Mouse (Mus musculus) neutrophil, adult 65 days (primary cell): ENCODE results near the gene Aadacl4. TPM values are rescaled to one million over a fixed set of nuclear protein-coding genes. Genes with fewer than 3 reads are reported as not detected.

Experiments
- total RNA-seq: library from RNA; stranded (reverse); gene quantifications from 2 replicates; pipeline ENCODE4 v1.2.4, GENCODE M21; 2023

Gene Aadacl4
- not detected in 2 replicates for total RNA-seq

GRCm38 (mm10) chr4:144613407-144613806 lies at the start of gene Aadacl4:
Aadacl4 (plus strand) TSS chr4:144613707.

GRCm38 (mm10) chr4:144565034-144565433 lies 48.5 kb upstream of the Aadacl4 start, which contains the start of gene Gm13124:
Gm13124 (minus strand) TSS chr4:144565134.

Other genes with a start within 250 kb of the Aadacl4 start
- not detected in 2 replicates for gene Pramef20, start 235.8 kb upstream of the Aadacl4 start, total RNA-seq
- not detected in 2 replicates for gene Pramef12, start 205.2 kb upstream of the Aadacl4 start, total RNA-seq
- not detected in 2 replicates for gene 1700012P22Rik, start 174.9 kb upstream of the Aadacl4 start, total RNA-seq
- not detected in 2 replicates for gene Gm9944, start 160.4 kb upstream of the Aadacl4 start, total RNA-seq
- gene Aadacl3, start 150.0 kb upstream of the Aadacl4 start, total RNA-seq = not detected in 2 replicates
- not detected in 2 replicates for gene 9430007A20Rik, start 93.9 kb upstream of the Aadacl4 start, total RNA-seq
- gene Gm13124, start 48.6 kb upstream of the Aadacl4 start, total RNA-seq = not detected in 2 replicates
- gene Gm436, start 72.7 kb downstream of the Aadacl4 start, total RNA-seq = not detected in 2 replicates
- gene Gm13178, start 107.7 kb downstream of the Aadacl4 start, total RNA-seq = not detected in 2 replicates
- not detected in 2 replicates for gene Gm438, start 172.9 kb downstream of the Aadacl4 start, total RNA-seq